Mouse (Mus musculus) testis, postnatal 10 days (tissue): Measurements from ENCODE around the gene Nmur1.

Experiments used
- DNase-seq: peaks from one replicate; pipeline ENCODE4 v3.0.0; 2021; ENCODE audit warnings: low spot score

Nmur1 gene

DNA sequence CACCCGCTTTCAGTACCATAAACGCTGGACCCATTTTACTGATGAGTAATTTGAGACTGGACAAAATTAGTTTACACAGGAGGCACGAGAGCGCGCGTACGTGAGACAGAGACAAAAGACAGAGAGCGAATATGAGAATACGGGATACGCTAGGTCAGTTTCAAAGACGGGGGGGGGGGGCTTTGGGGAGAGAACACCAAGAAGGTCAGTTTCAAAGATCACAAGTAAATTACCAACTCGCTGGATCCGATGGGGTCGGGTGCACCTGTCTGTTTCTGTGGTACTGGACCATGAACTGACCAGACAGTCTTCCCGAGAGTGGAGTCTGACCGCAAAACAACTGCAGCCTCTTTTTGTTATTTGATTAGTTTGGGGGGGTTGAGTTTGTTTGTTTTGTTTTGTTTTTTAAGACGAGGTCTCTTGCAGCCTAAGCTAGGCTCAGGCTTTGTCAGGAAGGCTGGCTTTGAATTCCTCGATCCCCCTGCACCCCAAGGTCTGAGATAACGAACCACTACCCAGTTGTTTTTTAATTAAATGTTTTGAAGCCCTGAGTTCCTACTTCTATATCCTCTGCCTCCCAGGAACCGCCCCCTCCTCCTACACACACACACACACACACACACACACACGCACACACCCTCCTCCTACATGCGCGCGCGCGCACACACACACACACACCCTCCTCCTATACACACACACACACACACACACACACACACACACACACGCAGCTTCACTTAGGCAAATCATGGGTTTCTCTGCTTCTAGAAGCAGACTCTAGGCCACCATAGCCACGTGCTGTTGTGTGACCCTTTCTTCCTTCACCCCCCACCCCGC, 15.1 kb upstream of the Nmur1 start:
- DNase-seq = peak; percentile 82

DNA sequence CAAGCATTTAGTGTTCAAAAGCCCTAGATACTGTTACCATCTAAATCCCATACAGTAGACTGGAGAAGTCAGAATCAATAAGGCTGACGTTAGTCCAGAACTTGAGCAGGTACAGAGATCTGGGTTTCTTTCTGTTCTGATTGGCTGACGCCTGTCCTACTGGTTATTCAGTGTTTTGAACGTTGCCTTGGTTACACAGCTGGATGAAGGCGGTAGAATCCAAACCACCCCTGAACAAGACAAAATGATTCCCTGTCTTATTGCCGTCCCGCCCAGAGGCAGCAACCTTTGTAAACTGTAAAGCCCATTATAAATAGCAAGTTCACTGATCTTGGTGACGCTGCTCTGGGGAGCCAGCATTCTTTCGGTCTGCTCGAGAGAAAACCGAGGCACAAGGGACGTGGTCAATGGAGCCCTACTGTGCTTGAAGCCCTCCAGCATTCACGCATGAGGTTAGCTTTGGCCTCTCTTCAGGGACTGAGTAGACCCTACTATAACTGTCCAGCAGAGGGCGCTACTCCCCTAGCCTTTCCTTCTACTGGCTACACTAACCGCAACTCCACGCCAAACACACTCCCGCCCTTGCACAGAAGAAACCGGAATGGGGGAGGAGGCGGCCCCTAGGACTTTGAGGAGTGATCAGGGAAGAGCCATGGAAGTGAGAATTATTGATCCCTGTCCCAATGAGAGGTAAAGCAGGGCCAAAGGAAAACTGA, 14.3 kb upstream of the Nmur1 start:
- peak; percentile 97 for DNase-seq

DNA sequence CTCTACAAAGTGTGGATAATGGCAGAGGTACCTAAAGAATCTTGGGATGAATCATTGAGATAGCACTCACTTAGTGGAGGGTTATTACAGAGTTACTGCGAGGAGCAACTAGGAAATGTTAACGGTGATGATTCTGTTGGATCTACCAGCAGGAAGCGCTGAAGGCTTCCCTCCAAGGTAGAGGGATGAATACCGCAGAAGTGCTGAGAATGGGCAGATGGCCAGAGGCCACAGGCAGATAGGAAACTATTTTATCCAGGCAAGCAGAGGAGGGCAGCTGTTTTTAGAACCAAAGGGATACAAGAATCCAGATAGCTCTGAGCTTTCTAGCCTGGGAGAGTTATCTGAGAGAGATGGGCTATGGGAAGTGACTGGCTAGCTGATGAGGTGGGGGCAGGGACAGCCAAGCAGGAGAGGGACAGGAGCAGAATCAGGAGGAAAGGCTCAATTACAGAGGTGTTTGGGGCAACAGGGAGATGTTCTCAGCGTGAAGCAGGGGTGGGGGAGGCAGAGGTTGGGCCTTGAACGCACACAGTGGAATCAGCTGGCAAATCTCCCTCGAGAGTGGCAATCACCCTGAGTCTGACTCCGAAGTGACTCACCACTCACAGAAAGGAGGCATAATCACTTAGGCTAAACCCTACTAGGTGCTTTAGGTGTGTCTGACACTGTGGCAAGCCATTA, 13.6 kb upstream of the Nmur1 start:
- DNase-seq = no peak

DNA sequence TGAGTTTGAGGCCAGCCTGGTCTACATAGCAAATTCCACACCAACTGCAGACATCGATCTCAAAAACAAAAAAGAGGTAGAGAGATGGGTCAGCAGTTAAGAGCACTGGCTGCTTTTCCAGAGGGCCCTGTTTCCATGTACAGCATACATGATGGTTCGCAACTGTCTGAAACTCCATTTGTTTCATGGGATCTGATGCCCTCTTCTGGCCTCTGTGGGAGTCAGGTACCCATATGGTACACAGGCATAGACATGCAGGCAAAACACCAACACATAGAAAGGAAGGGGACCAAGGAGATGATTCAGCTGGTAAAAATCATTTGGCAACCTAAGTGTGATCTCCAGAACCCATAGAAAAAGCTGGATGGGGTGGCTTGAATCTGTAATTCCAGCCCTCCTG, 12.5 kb upstream of the Nmur1 start:
- DNase-seq = no peak

DNA sequence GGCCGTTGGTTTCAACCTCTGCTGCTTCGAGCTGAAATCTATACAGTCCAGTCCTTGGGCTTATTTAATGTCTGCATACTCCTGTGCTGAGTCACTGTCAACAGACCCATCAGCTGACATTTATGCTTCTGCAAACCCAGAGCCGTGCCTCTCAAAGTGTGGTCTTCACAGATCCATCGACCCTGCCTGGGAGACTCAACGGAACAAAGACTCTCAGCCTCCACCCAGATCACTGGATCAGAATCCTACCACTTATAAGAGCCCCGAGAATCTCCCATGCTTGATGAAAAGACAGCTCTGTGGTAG, 11.9 kb upstream of the Nmur1 start:
- no peak for DNase-seq

DNA sequence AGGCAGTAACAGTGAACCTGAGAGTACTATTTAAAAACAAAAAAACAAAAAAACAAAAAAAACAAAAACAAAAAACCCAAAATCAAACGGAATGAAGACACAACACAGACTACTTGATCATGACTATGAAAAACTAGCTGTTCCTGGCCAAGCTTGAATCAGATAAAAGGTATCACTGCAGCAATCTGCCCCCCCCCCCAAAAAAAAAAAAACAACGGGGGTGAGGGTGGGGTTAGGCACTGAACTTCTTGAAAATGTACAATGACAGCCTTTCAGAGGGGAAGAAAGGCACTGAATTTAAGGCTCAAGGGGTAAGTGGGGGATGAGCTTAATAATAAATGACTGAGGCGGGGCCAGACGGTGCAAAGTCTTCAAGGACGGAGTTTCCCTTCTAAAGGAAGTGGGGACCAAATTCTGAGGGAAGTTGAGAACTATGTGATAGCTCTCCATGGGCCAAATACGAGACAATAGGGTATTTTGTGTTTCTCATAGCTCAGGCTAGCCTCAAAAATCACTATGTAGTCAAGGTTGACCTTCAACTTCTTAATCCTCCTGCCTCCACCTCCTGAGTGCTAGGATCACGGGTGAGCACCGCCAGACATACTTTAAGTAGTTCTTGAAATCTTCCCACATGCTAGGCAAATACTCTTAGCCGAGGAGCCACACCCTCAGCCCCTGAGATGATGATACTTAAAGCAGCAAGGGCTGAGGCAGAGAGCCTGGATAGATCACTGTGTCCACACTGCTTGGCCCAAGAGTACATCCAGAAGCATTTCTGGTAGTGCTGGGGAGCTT, 11.4 kb upstream of the Nmur1 start:
- DNase-seq = no peak

DNA sequence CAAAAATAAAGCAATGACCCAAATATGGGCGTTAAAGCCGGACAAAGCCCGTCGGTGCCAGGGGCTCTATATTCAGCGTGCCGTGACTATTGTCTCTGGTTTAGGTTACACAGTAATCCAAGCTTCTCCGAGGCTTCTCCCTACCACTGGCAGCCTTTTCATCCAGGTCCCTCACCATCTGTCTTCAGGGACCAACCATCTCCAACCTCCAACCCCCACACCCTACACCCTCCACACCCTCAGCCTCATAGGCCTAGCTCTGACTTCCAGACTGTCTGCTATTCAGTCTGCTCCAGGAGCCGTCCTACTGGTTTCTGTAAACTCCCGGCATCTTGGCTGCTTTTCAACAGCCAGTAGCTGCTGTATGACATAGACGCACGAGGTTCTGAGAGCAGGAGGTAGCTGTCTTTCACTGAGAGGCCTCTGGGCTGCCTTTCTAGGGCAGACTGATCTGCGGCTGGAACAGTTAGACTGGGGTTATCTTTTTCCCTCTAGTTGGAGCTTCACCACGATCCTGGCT, 9.3 kb upstream of the Nmur1 start:
- DNase-seq = no peak

DNA sequence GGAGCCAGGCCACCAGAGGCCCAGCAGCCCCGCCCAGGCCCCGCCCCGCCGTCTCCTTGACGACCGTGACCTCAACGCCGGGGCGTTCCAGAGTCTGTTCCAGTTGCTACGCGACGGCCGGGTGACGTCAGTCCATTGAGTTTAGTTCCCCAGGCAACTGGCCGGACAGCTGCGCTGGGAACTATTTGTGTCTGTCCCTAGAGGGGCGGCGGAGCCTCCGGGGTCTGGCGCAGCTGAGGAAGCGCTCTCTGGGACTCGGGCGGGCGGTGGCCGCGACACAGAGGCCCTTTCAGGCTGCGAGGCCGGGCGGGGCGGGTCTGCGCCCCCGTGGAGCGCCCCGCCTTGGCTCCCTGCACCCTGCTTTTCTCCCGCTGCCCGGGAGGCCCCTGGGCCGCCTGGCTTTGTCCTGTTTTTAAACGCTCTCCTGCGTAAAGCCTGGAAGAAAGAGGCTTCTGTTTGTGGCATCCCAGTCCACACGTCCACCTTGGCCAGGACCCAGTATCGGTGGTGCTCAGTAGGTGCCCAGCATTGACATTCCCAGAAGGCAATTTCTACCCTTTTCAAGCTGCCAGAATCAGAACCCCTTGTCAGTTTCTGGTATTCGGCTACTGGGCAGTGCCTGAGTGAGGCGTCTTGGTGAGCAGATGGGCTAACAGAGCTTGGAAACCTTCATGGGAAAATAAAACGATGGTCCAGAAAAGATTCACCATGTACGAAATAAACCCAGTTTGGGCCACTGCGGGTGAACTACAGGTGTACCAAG, 8.6 kb upstream of the Nmur1 start:
- peak; percentile 100 for DNase-seq

DNA sequence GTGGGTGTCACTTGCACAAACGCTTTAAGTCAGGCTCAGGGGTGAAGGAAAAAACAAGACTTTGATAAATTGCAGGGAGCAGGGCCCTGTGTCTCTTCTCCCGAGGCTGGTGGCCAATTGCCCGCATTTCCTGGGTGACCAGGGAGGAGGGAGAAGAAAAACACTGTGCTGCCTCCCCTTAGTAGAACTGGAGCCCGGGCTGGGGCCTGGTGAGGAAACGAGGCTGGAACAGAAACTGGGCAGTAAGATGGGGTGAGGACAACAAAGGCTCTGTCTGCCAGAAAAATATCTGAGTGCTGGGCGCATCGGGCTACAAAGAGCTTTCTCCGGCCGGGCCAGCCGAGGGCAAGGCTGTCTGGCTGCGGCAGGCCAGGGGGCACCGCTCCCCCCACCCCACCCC, 8.0 kb upstream of the Nmur1 start:
- DNase-seq = peak; percentile 76

DNA sequence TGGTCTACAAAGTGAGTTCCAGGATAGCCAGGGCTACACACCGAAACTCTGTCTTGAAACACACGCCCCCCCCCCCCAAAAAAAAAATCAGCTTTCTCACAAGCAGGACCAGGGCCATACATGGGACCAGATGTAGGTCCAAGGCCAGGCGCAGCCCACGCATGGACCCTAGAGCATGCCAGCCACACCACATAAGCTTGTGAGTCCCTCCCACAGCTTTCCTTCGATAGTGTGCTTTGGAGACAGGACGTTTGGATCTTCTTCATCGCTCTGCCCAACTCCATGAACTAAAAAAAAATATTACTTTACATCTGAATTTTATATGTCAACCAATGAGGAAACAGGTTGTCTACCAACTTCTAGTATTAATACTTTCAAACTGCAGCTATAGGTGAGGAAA, 7.3 kb upstream of the Nmur1 start:
- no peak for DNase-seq

DNA sequence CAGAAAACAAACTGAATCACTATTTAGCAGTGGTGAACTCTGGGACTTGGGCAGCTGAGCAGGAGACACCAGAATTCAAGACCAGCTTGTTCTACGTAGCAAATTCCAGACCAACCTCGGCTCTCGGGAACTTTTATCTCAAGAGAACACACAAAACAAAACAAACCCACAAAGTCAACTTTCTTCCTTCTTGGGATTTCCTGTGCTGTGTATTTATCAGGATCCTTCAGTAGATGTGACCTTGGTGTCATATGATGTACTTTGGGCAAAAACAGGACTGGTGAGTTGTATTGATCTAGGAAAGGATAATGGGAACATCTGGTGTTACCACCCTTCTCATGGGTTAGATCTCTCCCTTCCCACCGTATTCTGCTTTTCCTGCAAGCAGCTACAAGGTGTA, 6.8 kb upstream of the Nmur1 start:
- DNase-seq = no peak

DNA sequence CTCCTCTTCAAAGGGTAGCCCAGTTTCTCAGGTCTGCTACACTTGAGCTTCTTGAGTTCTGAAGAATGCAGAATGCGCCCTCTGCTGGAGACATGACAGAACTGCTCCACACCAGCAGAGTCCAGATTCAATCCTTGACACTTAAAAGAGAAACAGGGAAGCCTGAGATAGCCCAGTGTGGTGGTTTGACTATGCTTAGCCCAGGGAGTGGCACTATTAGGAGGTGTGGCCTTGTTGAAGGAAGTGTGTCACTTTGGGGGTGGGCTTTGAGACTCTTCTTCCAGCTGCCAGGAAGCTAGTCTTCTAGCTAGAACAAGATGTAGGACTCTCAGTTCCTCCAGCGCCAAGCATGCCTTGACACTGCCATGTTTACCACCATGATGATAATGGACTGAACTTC, 4.0 kb upstream of the Nmur1 start:
- DNase-seq = peak; percentile 84

DNA sequence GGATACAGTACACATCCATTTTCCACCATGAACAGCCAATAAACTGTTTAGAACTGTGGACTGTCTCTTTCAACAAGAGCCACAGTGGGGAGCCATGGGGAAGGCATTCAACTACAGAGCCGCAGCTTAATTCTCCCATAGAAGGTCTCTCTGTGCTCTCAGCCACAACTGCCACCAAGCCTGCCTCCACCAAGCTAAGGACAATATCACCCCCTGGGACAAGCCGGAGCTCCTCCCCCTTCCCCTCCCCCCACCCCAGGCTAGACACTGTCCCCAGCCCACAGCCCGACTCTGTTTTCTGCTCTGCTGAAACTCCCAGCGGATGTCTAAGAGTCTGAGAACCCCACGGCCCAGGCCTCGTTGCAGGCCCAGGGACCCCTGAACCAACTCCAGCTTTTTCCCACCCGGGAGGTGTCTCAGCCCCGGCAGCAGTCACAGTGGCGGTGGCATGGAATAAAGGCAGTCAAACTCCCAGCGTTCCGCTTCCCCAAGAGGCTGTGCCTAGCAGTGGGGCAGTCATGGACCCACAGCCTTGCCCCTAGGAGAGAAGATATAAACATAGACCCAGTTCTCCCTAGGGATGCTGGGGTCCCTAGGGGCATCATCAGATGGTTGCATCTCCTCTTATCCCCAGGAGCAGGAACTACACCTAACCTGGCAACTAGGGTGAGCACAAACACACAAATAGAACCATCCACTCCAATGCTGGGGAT, 1.0 kb downstream of the Nmur1 start:
- DNase-seq = no peak

DNA sequence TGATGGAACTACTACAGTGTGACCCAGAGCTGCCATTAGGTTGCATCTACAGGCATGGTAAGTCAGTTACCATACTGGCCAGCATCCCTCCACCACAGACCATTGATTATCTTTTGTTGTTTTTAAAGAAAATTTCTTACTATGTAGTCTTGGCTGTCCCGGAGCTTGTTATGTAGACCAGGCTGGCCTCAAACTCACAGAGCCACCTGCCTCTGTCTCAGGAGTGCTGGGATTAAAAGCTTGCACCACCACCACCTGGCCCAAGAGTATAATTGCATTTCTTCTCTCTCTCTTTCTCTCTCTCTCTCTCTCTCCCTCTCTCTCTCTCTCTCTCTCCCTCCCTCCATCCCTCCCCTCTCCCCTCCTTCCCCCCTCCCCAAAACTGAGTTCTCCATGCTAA, 1.7 kb downstream of the Nmur1 start:
- DNase-seq = no peak

DNA sequence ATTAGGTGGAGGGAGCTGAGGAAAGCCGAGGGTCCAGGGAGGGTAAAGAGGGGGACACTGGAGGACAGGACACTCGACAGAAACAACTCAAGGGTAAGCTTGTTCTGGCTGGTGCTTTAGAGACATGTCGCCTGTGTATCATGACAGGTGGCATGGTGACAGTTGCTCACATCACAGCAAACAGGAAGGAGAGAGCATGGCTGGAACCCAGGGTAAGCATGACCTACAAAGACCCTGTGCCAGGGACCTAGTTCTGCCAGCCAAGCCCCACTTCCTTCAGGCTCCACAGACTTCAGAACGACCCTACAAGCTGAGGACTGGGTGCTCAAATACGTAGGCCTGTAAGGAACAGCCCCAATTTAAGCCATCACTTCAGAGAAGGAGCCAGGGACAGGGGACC, 2.1 kb downstream of the Nmur1 start:
- DNase-seq = no peak

DNA sequence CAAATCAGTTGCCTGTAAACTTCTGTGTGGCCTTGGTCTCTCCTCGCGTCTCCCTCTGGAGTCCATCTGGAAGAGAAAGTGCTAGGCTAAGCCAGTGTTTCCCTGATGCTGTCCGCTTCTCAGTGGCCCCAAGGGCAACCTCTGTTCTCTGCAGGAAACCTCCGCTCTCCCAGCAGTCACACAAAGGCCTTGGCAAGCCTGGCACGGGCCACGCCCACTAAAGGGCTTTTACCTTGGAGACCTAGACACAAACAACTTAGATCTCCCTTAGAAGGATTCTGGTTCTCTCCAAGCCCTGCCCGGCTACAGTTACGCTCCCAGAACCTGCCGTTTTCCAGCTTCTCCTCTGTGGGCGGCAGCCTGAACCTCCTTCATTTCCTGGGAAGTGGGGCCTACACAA, 5.0 kb downstream of the Nmur1 start:
- DNase-seq = peak; percentile 74

DNA sequence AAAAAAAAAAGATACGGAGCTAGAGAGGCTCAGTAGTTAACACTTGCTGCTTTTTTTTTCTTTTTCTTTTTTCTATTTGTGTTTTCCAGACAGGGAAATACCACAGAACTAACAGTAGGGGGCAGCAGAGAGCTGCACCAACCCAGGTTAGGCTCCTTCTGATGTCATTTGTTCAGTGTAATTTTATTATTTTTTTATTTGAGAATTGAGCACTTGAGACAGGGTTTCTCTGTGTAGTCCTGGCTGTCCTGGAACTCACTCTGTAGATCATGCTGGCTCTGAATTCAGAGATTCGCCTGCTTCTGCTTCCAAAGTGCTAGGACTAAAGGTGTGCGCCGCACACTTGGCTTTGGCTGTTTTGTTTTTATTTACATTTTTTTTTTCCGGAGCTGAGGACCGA, 9.7 kb downstream of the Nmur1 start:
- no peak for DNase-seq

DNA sequence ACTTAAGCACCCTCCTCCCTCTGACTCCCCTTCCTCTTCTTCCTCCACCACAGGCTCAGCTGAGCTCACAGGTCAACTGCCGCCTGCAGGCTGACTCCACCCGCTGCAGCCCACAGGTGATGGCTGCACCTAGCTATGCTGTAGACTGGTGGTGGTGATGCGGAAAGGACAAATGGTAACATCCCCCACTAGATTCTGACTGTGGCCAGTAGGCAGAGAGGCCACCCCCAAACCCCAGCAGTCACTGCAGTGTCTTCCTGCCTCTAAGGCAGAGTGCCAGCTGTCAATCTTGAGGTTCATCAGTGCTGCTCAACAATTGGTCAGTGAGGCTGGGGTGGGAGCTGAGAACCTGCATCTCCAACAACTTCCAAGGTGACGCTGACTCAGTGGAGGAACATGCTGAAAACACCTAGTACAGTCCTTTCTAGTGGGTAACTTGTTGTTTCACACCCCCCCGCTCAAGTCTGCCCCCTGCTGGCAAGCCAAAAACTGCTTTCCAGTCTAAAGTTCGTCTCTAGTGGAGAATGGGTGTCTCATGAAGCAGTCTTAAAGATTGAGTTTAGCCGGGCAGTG, 10.3 kb downstream of the Nmur1 start:
- DNase-seq = peak; percentile 70

DNA sequence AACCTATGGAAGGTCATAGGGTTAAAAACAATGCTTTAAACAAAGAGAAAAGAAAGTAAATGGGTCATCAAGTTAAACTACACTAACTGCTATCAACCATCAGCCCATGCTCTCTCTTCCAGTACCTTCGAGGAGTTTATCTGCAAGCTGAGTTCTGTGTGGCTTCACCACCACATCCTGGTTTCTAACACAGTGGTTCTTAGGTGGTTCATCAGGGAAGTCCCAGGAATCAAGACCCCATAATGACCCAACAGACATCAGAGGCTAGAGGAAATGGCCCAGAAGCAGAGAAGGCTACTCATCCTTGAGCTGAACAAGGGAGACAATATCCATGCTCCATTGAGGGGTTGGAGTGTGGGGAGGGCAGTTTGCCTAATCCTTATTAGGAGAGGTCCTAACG, 10.9 kb downstream of the Nmur1 start:
- DNase-seq = no peak

DNA sequence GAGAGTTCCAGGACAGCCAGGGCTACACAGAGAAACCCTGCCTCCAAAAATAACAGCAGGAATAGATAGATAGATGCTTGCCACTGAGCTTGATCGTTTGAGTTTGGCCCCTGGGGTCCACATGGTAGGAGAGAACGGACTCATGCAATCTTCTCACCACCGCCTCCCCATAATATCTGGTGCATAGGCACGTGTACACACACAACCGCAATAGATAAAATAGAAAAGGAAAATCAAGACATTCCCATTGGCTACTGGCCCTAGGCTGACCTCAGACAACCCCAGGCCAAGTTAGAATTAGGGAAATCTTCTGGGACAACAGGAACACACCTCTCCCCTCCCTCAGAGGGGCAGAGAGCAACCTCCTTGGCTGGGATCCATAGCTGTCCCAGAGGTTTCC, 11.3 kb downstream of the Nmur1 start:
- DNase-seq = no peak

DNA sequence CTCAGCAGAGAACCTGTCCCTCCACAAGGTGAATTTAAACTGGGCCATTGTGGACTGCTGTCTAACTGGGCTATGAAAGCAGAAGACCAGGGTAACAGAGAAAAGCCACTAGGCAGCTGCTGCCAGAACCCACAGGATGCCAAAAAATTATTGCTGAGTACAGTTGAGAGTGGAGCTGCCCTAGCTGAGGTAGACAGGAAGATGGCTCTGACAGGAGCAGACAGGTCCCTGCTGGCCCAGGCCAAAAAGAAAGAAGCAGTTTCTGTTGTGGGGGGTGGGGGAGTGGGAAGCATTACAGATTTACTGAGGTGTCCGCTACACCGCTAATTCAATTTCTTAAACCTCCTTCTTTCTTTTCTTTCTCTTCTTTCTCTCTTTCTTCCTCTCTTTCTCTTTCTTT, 16.6 kb downstream of the Nmur1 start:
- no peak for DNase-seq
